Mouse (Mus musculus): ENCODE data around the gene Krba1. TPM values are rescaled to one million over a fixed set of nuclear protein-coding genes. Genes with fewer than 3 reads are reported as not detected.

Gene Krba1
- polyA plus RNA-seq, 1 experiment from 2014 or later: 16.5 TPM

DNA sequence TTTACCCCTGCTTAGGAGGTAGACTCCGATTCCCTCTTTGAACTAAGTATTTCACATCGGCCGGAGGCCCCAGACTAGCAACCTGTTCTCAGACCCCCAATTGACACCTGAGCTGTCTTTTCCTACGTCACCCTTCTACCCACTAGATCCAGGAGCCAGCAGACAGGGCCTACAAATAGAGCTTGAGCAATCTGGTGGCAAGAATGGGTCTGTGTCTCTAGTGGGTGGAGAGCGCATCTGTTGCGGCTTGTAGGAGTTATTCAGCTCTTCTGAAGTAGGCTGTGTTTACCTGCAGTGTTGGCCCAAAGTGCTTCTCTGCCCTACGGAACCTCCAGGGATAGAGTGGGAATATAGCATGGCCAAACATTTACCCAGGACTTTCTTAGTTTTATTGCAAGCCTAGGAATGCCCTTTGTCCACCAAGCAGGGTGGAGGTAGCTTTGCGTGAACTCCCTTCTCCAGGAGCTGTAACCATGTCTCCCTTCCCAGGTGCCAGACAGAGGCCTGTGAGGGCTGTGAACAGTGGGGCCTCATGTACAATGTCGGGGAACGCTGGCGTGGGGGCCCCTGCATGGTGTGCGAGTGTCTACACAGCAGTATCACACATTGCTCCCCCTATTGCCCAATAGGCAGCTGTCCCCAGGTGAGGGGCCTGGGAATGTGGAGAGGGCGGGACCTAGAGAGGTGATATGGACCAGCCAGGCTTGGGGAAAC is 69.7 kb downstream of the Krba1 start:
- H3K4me2 ChIP-seq (ENCODE audit: low read length): no peak overlapping the region
- no peaks in the 10 kb centered on the region for H3K9me3 ChIP-seq (ENCODE audit: control insufficient read depth, low read length)
- no peaks in the 10 kb centered on the region for H3K27me3 ChIP-seq (ENCODE audit: control insufficient read depth, insufficient read depth, low read length)
- ATAC-seq (ENCODE audit: insufficient number of reproducible peaks, insufficient read depth, low FRiP score, low read depth): no peak
- no peaks in the 10 kb centered on the region for H3K36me3 ChIP-seq (ENCODE audit: control insufficient read depth, insufficient read depth, low read length)
- H3K9ac ChIP-seq (ENCODE audit: low read length): no peak overlapping the region
- no peak overlapping the region for H3K4me3 ChIP-seq (ENCODE audit: control insufficient read depth in 1 of 2, insufficient read depth in 1 of 2, low read depth in 1 of 2, low read length in 2 of 2)
- H3K27ac ChIP-seq (replicated peaks in 1 of 2; ENCODE audit: control insufficient read depth in 1 of 2, insufficient read depth in 1 of 2, low read depth in 2 of 2, low read length in 2 of 2): no peak overlapping the region
- no peaks in the 10 kb centered on the region for H3K4me1 ChIP-seq (ENCODE audit: control insufficient read depth in 2 of 2, insufficient read depth in 2 of 2, low read length in 2 of 2)
- 87% methylated on average over 13 of the region's 13 CpGs for WGBS

DNA sequence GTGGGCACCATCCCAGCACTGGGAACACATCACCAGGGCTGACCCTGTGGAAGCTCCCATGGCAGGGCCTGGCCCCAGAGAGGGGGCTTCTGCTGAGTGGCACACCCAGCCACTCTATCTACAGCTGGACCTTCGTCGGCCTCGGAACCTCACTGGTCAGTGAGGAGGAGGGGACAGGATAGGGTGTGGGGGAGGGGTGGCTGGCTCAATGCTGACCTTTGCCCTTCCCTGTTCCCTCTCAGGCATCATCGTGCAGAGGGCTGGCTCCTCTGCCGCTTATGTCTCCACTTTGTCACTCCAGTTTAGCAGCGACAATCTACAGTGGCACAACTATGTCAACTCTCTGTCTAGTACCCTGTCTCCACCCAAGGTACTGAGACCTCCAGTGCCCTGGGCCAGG is 71.3 kb downstream of the Krba1 start:
- no peak for ATAC-seq (ENCODE audit: insufficient number of reproducible peaks, insufficient read depth, low FRiP score, low read depth)
- Histone ChIP-seq H3K9ac (ENCODE audit: low read length) (no peak overlapping the region), H3K36me3 (ENCODE audit: control insufficient read depth, insufficient read depth, low read length) (no peaks in the 10 kb centered on the region), H3K27ac (replicated peaks in 1 of 2; ENCODE audit: control insufficient read depth in 1 of 2, insufficient read depth in 1 of 2, low read depth in 2 of 2, low read length in 2 of 2) (no peak overlapping the region), H3K4me3 (ENCODE audit: control insufficient read depth in 1 of 2, insufficient read depth in 1 of 2, low read depth in 1 of 2, low read length in 2 of 2) (no peak overlapping the region), H3K9me3 (ENCODE audit: control insufficient read depth, low read length) (no peaks in the 10 kb centered on the region), H3K4me2 (ENCODE audit: low read length) (no peak overlapping the region), H3K27me3 (ENCODE audit: control insufficient read depth, insufficient read depth, low read length) (no peaks in the 10 kb centered on the region), H3K4me1 (ENCODE audit: control insufficient read depth in 2 of 2, insufficient read depth in 2 of 2, low read length in 2 of 2) (no peaks in the 10 kb centered on the region)
- WGBS: 13% methylated on average over 6 of the region's 6 CpGs

DNA sequence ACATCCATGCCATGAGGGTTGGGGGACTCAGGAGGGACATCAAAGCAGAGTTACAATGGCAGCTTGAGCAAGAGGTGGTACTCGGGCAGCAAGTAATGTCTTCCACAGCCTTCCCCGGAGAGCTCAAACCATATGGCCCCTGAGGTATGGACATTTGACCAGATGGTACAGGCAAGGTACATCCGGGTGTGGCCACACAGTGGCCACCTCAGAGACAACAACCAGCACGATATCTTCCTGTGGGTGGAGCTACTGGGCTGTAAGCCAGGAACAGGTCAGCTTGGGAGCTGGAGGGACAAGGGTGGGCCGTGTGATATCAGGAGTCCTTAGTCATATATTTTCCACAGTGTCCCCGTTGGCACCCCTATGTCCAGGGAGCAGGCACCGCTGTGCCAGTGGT is 72.1 kb downstream of the Krba1 start:
- Histone ChIP-seq H3K36me3 (ENCODE audit: control insufficient read depth, insufficient read depth, low read length) (no peaks in the 10 kb centered on the region), H3K9me3 (ENCODE audit: control insufficient read depth, low read length) (no peaks in the 10 kb centered on the region), H3K9ac (ENCODE audit: low read length) (no peak overlapping the region), H3K4me1 (ENCODE audit: control insufficient read depth in 2 of 2, insufficient read depth in 2 of 2, low read length in 2 of 2) (no peaks in the 10 kb centered on the region), H3K27ac (replicated peaks in 1 of 2; ENCODE audit: control insufficient read depth in 1 of 2, insufficient read depth in 1 of 2, low read depth in 2 of 2, low read length in 2 of 2) (no peak overlapping the region), H3K4me3 (ENCODE audit: control insufficient read depth in 1 of 2, insufficient read depth in 1 of 2, low read depth in 1 of 2, low read length in 2 of 2) (no peak overlapping the region), H3K4me2 (ENCODE audit: low read length) (no peak overlapping the region), H3K27me3 (ENCODE audit: control insufficient read depth, insufficient read depth, low read length) (no peaks in the 10 kb centered on the region)
- no peak for ATAC-seq (ENCODE audit: insufficient number of reproducible peaks, insufficient read depth, low FRiP score, low read depth)
- 72% methylated on average over 7 of the region's 7 CpGs for WGBS

Small RNA genes within 50 kb of the gene (microRNA-seq; reads per million reads assigned to microRNA genes)
- not detected for gene Gm24325

Other genes starting within 250 kb of the Krba1 start
- 24.8 and 26.2 TPM in 2 replicates for gene Zfp467, start 50.2 kb downstream of the Krba1 start, polyA plus RNA-seq (2014; fragmentation: Nextera tagmentation; extraction: Ambion mirVana)
- 0.57 and 0.58 TPM in 2 replicates for gene Sspo, start 52.6 kb downstream of the Krba1 start, polyA plus RNA-seq (2014; fragmentation: Nextera tagmentation; extraction: Ambion mirVana)
- 21.8 and 22.8 TPM in 2 replicates for gene Atp6v0e2, start 142.0 kb downstream of the Krba1 start, polyA plus RNA-seq (2014; fragmentation: Nextera tagmentation; extraction: Ambion mirVana)
- gene Lrrc61, start 159.2 kb downstream of the Krba1 start, polyA plus RNA-seq (2014; fragmentation: Nextera tagmentation; extraction: Ambion mirVana): 3.5 and 4.9 TPM in 2 replicates
- gene Rarres2, start 177.2 kb downstream of the Krba1 start, polyA plus RNA-seq (2014; fragmentation: Nextera tagmentation; extraction: Ambion mirVana): 39.4 and 45.3 TPM in 2 replicates
- 1.3 TPM in 1 of 2 replicates, not detected in the other for gene Gm45021, start 194.0 kb downstream of the Krba1 start, polyA plus RNA-seq (2014; fragmentation: Nextera tagmentation; extraction: Ambion mirVana)
- 23.4 and 25.4 TPM in 2 replicates for gene Repin1, start 198.3 kb downstream of the Krba1 start, polyA plus RNA-seq (2014; fragmentation: Nextera tagmentation; extraction: Ambion mirVana)
- gene Gm44965, start 198.4 kb downstream of the Krba1 start, polyA plus RNA-seq (2014; fragmentation: Nextera tagmentation; extraction: Ambion mirVana): 0.84 TPM in 1 of 2 replicates, not detected in the other
- 5.4 and 6.3 TPM in 2 replicates for gene Zfp775, start 206.5 kb downstream of the Krba1 start, polyA plus RNA-seq (2014; fragmentation: Nextera tagmentation; extraction: Ambion mirVana)
- 0.82 and 1.1 TPM in 2 replicates for gene AI854703, start 231.2 kb downstream of the Krba1 start, polyA plus RNA-seq (2014; fragmentation: Nextera tagmentation; extraction: Ambion mirVana)